Mouse (Mus musculus): ENCODE data around the gene Pcsk2.

- TF ChIP-seq CTCF (IDR thresholded peaks at IDR 0.05), result no peak
- TF ChIP-seq EP300 (IDR thresholded peaks at IDR 0.05), result no peak
Measured at GRCm38 (mm10) chr2:143654621-143655020, 108.7 kb downstream of the Pcsk2 start.

Data from lung, postnatal 0 days (tissue).